Mouse (Mus musculus) T-helper 1 cell (primary cell): ENCODE measurements around the gene Gcm1.

Experiments used
- in situ Hi-C: fragments of 300-600 bp; cut with MboI, MseI; formaldehyde crosslinking; loops from one replicate; pipeline ENCODE4 v1.15.1; 2025; ENCODE audit warnings: high pct_unique_total_duplicates

The Gcm1 gene

DNA sequence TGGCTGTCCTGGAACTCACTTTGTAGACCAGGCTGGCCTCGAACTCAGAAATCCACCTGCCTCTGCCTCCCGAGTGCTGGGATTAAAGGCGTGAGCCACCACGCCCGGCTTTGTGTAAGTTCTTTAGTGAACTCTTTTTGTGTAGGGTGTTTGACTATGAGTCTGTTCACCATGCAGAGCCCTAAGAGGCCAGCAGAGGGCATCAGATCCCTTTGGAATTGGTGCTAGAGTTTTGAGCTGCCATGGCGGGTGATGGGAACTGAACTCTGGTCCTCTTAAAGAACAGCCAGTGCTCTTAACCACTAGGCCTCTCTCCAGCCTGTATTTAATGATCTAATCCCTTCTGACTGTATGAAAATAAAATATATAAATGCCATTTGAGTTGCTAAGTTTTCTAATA, 44.7 kb downstream of the Gcm1 start:
- in situ Hi-C loops: no loop called here

DNA sequence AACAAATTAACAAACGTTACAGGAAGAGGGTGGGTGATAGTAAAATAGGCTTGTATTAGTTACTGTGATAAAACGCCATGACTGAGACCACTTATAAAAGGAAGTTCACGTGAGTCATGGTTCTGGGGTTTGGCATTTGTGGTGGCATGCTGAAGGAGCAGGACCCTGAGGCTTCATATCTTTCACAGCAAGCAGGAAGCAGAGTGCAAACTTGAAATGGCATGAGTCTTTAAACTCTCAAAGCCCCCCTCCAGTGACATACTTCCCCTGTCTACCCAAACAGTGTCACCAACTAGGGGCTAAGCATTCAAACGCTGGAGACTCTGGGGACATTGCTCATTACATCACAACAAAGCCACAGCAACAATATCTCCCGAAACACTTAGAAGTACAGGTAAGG, 49.2 kb downstream of the Gcm1 start:
- in situ Hi-C loops: no loop called here

DNA sequence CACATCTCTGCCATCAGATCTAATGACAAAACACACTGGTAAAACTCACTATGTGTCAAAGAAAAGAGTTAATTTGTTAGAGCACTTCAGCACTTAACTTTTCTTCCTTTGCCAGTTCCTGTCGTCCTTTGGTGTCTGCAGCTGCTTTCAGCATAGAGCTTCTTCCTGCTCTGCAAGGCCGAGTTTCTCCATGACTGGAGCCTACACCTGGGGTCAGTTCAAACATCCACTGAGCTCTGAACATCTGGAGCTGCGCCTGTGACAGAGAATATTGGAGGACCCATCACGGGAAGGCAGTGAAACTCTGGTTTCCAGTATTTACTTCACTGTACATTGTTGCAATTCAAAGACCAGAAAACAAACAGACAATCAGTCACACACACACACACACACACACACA, 49.7 kb downstream of the Gcm1 start:
- in situ Hi-C loops: no loop called here

DNA sequence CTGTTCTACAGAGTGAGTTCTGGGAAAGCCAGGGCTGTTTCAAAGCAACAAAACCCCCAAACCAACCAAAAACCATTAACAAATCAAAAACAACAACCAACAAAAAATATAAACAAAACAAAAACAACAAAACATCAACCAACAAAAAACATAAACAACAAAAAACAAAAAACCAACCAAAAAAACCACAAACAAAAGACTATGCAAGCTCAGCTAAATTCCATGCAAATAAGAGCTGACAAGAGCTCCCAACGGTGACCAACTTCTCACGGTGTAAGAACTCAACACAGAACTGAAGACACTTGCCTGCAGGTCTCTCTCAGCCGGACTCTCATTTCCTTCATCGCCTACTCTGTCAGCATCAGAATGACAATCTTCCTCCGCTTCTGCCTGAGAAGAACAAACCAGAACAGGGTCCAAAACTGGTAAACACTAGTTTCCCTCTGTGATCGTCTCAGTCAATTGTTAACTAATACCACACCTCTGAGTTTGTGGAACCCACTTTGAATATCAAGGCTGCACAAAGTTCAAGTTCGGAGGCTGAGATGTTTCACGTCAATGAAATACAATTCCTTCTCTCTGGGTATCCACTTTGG, 52.3 kb downstream of the Gcm1 start:
- in situ Hi-C loops: no loop called here

- in situ Hi-C loops: loop anchor here (5.0 kb wide), 1 partner anchor 188 kb away; the partner anchor contains the start of gene Elovl5
Observed at GRCm38 (mm10) chr9:78104973-78105372, 53.2 kb downstream of the Gcm1 start.

DNA sequence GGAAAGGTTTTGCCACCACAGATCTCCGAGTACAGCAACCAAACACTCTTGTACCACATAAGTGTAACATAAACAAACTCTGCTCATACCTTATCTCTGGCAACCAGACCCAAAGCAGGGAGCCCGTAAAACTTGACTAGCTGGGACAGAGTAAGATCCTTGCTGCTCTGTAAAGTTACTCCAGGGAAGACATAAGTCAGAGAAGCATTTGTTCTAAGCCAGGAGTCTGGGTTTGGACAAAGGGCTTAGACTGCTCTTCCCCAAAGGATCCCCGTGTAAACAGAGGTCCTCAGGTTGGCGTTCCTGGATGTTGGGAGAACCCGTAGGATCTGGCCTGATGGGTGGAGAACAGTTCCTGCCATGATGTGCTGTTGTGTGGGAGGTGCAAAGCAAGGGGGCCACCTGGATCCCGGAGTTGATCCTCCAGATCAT, 53.8 kb downstream of the Gcm1 start:
- in situ Hi-C loops: loop anchor here (5.0 kb wide), 1 partner anchor 188 kb away; the partner anchor contains the start of gene Elovl5

DNA sequence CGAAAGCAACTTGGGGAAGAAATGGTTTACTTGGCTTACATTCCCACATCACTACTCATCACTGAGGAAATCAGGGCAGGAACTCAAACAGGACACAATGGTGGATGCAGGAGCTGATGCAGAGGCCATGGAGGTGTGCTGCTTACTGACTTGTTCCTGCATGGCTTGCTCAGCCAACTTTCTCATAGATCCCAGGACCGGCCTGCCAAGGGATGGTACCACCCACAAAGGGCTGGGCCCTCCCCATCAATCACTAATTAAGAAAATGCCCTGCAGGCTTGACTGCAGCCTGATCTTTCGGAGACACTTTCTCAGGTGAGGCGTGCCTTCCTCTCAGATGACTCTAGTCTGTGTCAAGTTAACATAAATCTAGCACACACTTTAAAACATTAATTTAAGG, 55.1 kb downstream of the Gcm1 start:
- in situ Hi-C loops: loop anchor here (5.0 kb wide), 1 partner anchor 190 kb away; the partner anchor contains the start of gene Elovl5

- in situ Hi-C loops: loop anchor here (5.0 kb wide), 1 partner anchor 190 kb away; the partner anchor contains the start of gene Elovl5
Observed at GRCm38 (mm10) chr9:78107582-78107911, 55.8 kb downstream of the Gcm1 start.

- in situ Hi-C loops: loop anchor here (5.0 kb wide), 1 partner anchor 191 kb away; the partner anchor contains the start of gene Elovl5
Observed at GRCm38 (mm10) chr9:78107912-78108795, 56.4 kb downstream of the Gcm1 start.

DNA sequence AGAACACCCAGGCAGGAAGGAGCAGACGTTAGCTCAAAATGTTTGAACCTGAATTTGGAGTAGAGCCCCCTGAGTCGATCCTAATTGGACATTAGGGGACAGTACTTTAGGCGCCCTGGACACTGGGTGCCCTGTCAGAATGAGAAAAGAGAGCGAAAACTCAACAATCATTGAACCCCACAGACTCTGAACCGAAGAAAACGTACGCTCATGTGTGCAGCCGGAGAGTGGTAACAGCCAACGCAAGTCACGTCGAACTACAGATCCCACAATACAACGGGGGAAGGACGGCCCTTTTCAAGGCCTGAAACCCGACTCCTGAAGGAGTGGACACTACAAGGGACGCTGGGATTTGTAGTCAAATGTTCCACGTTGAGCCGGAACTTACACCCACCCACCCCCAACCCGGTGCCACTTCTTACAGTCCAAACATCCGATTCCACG, 57.1 kb downstream of the Gcm1 start, which contains the start of the genes Fbxo9 and Ick:
Fbxo9 (minus strand) TSS at position 270 of the 444 bp plus-strand sequence.
Ick (plus strand) TSS at position 397 of the 444 bp plus-strand sequence.
- in situ Hi-C loops: loop anchor here (5.0 kb wide), 1 partner anchor 192 kb away; the partner anchor contains the start of gene Elovl5

GRCm38 (mm10) chr9:78109656-78110055, 57.9 kb downstream of the Gcm1 start:
- in situ Hi-C loops: loop anchor here (5.0 kb wide), 1 partner anchor 192 kb away; the partner anchor contains the start of gene Elovl5

DNA sequence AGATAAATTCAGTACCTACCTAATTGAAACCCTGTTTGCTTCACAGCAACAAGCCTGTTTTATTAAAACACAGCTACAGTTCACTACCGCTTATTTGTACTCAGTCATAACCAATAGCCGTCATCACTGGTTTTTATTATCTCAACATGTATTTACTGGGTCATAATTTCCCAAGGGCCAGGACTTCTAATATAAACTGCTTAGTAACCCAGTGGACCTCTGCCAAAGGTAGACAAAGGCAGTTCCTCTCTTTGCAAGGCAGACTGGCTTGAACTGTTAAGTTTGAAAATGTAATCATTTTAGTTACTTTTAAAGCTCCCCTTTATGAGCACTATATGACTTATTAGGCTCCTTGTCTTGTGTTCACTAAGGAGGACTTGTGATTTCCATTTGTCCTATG, 59.7 kb downstream of the Gcm1 start:
- in situ Hi-C loops: no loop called here

GRCm38 (mm10) chr9:78112770-78113537, 61.2 kb downstream of the Gcm1 start:
- in situ Hi-C loops: no loop called here

- in situ Hi-C loops: no loop called here
Observed at GRCm38 (mm10) chr9:78113538-78113885, 61.8 kb downstream of the Gcm1 start.
